Mouse (Mus musculus): ENCODE measurements around the gene Gm28047. TPM values are rescaled to one million over a fixed set of nuclear protein-coding genes. Genes with fewer than 3 reads are reported as not detected.
"Not testable (repeated sequence)": the region's sequence is repeated elsewhere in the genome, so short reads cannot be mapped to it uniquely, and the experiment has no call there.

Gm28047 gene
- total RNA-seq, 2 experiments from 2014 or later: 1.6 TPM; not detected in 1

DNA sequence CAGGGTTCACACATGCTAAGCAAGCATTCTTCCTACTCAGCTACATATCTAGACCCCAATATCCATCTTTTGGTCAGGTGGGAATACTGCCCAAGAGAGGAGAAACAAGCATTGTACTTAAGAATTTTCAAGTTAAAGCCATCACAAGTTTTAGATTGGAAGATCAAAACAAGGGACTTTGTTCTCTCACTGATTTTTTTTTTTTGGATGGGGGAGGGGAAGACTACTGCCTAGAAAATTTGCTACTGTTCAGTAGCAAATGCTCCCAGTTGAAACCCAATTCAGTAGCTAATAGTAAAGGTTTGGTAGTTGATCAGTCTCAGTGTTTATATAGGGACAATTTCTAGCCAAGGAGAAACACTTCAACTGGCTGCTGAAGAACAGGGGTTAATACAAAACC is 2.3 kb downstream of the Gm28047 start:
- DNase-seq (ENCODE audit: low spot score in 2 of 2): no peak

DNA sequence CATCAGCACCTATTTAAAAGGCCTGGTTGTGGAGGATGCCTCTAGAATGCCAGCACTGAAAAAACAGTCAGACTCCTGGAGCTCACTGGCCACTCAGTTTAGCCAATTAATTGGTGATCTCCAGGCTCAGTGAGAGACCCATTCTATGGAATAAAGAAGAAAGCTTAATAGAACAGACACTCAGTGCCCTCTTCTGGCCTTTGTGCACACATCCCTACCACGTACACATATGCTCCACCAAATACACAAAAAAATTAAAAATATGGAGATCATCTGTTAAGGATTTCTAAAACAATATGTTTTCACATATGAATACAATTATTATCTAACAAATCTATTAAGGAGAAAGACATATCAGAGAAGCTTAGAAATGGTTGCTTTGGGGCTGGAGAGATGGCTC is 4.1 kb downstream of the Gm28047 start:
- DNase-seq (ENCODE audit: low spot score in 2 of 2): no peak

- no peak for DNase-seq (ENCODE audit: low spot score in 2 of 2)
Measured at GRCm38 (mm10) chr15:102619486-102619885, 5.4 kb downstream of the Gm28047 start.

DNA sequence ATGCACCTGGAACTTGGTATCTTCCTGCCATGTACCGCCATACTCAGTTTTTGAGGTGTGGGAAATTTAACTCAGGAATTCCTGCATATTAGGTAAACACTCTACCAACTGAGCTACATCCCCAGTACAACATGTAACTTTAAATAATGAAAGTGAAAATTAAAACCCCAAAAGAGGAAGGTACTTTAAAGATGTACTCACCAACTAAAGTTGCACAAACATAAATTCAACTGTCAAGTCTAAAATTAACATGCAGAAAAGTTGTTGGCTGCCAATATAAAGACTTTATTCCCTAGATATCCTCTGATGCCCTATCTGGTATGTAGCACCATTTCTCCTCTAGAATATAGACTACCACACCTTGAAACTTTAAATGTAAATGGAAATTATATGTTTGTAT is 7.2 kb downstream of the Gm28047 start:
- DNase-seq (ENCODE audit: low spot score in 2 of 2): no peak

DNA sequence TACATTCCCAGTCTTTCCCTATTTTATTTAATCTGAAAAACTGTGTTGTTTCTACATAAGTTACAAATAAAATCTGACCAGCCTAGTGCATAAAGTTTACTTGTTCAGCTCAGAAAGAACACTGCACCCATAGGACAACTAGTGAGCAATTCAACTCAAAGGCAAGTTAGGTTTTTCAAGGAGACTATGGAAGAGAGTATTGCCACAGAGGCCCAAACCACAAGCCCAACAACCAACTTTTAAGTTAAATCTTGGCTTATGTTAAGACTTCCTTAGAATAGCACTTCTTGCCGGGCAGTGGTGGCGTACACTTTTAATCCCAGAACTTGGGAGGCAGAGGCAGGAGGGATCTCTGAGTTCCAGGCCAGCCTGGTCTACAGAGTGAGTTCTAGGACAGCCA is 8.7 kb downstream of the Gm28047 start:
- no peak for DNase-seq (ENCODE audit: low spot score in 2 of 2)

GRCm38 (mm10) chr15:102614224-102614623 is 10.6 kb downstream of the Gm28047 start:
- DNase-seq (ENCODE audit: low spot score in 2 of 2): no peak

DNA sequence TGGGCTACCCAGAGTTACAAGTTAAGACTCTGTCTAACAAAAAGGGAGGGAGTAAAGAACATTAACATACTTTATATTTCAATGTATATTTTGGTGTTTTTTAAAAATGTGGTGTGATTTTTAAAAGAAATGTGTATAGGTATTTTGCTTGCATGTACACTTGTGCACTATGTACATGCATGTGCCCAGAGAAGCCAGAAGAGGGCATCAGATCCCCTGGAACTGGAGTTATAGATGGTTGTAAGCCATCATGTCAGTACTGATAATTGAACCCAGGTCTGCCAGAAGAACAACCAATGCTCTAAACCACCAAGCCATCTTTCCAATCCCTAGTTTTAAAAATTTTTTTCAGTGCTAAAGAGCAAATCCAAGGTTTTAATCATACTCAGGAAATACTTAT is 11.9 kb downstream of the Gm28047 start:
- no peak for DNase-seq (ENCODE audit: low spot score in 2 of 2)

DNA sequence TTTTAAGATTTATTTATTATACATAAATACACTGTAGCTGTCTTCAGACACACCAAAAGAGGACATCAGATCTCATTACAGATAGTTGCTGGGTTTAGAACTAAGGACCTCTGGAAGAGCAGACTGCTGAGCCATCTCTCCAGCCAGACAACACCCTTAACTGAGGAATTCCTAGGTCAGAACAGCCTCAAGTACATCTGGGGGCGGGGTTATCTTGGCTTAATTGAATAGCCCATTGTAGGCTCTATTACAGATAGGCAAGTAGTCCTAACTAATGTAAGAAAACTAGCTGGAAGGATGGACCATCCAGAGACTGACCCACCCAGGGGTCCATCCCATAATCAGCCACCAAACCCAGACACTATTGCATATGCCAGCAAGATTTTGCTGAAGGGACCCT is 16.3 kb downstream of the Gm28047 start:
- DNase-seq (ENCODE audit: low spot score in 2 of 2): not testable (repeated sequence)

DNA sequence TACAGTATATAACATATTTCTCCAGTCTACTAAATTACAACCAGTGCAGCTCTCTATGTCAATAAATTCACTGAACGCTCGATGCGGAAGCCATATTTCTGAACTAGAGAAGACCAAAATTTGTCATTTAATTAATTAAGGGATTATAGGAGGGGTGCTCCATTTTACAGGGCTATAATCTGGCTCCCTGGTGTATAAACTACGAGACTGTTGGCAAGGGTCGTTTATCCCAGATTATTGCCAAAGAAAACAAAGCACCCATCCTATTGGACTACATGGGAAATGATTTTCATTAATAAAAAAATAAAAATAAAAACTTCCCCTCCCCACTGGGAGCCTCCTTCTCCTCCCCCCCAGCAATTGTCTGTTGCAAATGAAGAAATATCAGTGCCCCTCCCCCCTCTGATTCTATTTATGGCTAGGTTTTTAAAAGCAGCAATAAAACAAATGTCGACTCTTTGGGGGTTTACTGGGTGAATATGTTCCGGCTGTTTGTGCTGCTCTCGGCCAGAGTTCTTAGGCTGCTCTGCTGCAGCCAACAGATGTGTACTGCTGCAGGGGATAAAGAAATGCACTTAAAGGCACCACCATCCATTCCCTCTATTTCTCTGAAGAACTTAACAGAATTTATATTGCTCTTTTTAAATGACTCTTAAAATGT is 30.7 kb downstream of the Gm28047 start:
- peak in 1 of 2 experiments; percentile 28 for DNase-seq (ENCODE audit: low spot score in 2 of 2)

DNA sequence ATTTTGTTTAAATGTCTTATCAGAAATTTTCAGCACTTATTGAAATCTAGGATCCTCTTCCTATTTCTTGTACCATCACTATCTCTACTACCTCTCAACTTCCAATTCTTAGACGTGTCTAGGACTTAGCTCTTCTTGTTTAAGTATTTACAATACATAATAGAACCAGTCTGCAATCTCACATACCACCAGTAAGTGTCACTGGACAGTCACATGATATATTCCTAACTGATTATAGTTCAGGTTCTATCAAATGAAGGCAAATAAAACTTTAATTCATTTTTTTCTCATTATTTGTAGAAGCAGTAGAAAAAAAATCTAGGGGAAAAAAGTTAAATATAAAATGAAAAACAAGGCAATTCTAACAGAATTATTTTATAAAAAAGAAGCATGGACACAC is 32.2 kb downstream of the Gm28047 start:
- DNase-seq (ENCODE audit: low spot score in 2 of 2): no peak

DNA sequence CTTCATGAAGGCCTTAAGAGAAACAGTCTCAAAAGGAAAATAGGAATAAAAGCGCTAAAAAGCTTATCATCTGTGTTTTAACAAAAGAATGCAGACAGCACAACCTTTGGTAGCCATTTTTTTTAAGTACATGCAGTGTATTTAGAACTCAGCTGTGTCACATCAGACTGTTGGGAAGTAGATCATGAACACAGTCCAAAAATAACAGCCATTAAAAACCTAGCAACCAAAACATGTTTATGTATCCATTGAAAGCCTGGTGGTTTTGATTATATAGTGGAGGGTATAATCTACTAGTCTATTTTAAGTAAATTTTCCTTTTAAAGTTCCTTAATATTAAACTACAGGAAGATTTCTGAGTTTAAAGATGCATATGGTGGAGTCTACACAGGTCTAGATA is 34.3 kb downstream of the Gm28047 start:
- no peak for DNase-seq (ENCODE audit: low spot score in 2 of 2)

- DNase-seq (ENCODE audit: low spot score in 2 of 2): no peak
Measured at GRCm38 (mm10) chr15:102589826-102590225, 35.0 kb downstream of the Gm28047 start.

DNA sequence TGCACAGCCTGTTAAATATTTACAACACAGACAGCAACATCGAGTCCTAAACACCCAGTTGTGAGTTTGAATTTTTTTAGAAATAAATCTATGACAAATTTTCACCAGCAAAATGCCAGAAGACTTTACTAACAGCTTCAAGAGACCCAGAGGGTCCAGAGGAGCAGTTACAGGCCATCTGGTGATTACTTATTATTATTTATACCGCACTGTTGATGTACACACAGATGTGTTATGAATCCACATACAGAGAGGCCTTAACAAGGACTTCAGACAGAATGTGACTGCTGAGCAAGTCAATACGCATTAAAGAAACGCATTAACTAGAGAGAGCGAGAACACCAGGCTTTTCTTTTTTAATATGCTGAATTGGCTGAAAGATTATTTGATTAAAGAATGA is 39.4 kb downstream of the Gm28047 start:
- no peak for DNase-seq (ENCODE audit: low spot score in 2 of 2)

GRCm38 (mm10) chr15:102583708-102584383 is 41.0 kb downstream of the Gm28047 start:
- peak; percentile 68 to 89 for DNase-seq (ENCODE audit: low spot score in 2 of 2)

- no peak for DNase-seq (ENCODE audit: low spot score in 2 of 2)
Measured at GRCm38 (mm10) chr15:102581205-102581604, 43.7 kb downstream of the Gm28047 start.

DNA sequence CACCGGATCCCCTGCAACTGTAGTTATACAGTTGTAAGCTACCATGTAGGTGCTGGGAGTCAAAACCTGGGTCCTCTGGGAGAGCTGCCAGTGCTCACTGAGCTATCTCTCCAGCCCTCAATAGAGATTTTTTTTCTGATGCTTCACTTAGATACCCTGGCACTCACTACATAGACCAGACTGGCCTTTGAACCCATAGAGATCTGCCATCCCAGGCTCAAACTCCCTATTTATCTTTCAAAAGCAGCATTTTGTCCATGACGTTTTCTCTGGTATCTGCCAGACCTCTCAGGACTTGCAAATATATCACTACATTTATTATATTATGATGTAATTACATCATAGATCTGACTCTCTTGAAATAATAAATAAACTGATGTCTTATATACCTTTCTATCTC is 46.5 kb downstream of the Gm28047 start:
- no peak for DNase-seq (ENCODE audit: low spot score in 2 of 2)

- DNase-seq (ENCODE audit: low spot score in 2 of 2): no peak
Measured at GRCm38 (mm10) chr15:102576972-102577371, 47.9 kb downstream of the Gm28047 start.

- no peak for DNase-seq (ENCODE audit: low spot score in 2 of 2)
Measured at GRCm38 (mm10) chr15:102572081-102572480, 52.8 kb downstream of the Gm28047 start.

DNA sequence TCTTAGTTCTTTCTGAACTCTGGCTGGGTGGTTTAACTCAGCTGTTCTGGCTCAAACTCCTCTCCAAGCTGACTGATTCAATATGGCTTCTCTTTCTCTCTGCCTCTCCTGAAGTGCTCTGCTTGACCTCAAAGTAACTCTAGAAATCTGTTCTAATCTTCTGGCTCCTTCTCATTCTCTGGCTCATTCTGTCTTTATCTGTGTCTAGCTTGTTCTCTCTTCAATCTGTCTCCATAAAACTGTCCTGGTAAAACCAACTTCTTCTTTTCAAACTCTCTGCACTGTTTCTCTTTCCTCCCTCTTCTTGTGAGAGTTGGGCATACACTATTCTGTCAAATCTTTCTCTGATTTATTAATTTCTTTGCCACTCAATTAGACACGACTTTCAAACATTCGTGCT is 57.0 kb downstream of the Gm28047 start:
- no peak for DNase-seq (ENCODE audit: low spot score in 2 of 2)

DNA sequence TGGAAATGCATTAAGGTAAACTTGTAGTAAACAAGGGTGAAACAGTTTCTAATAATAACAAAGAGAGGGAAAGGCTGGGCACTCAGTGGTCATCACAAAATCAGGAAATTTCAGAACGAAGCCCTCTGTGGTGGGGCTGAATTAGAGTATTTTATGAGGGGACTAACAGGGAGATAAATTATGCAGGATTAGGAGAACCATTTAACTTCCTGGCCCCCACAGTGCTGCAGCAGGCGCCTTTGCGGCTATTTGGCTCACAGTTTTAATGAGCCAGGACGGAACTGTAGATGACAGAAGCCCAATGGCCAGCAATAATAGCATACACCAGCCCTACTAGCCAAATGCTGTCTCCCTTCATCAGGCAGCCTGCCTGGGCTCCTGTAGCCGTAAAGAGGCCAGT is 61.2 kb downstream of the Gm28047 start:
- no peak for DNase-seq (ENCODE audit: low spot score in 2 of 2)

DNA sequence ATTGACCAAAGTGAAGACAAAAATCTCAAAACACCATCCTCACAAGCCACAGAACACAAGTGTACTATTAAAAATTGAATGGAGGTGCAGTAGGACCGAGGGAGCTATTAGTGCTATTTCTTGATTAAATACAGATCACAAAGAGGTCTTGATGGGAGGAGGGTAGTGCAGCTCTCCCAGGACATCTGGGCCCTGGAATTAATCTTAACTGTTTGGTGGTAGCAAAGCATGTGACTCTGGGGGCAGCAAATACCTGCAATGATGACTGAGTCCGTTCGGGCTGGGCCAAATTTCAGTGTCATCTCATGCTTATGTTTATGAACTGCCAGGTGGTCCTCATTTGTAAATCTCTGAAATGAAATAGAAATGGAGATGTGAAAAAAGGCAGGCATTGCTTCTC is 61.8 kb downstream of the Gm28047 start:
- DNase-seq (ENCODE audit: low spot score in 2 of 2): no peak

DNA sequence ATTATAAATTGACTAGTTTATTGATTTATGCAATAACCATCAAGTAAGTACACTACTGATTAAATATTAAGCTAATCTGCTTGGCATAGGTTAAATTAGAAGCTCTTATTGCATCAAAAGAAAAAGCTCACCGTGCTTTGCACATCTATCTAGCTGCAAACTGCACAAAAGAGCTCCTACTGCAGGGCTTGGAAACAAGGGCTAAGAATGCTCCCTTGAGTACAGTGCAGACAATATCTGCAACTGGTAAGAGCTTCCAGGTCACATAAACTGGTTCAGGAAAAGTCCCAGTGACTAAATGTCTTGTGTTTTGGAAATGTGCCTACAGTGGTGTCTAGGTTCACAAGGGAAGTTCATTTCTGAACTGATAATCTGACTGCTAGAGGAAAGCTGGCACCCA is 62.4 kb downstream of the Gm28047 start:
- DNase-seq (ENCODE audit: low spot score in 2 of 2): no peak

GRCm38 (mm10) chr15:102557580-102557979 is 67.3 kb downstream of the Gm28047 start:
- no peak for DNase-seq (ENCODE audit: low spot score in 2 of 2)

All from layer of hippocampus, adult 18-20 months (tissue).